Mouse (Mus musculus) heart, embryonic 10.5 days (tissue): ENCODE results near the gene Mrpl14. TPM values are rescaled to one million over a fixed set of nuclear protein-coding genes. Genes with fewer than 3 reads are reported as not detected.

Source experiments
- DNase-seq: peaks from one replicate; pipeline ENCODE4 v3.0.0-alpha.2; 2017; ENCODE audit warnings: low spot score
- H3K27ac ChIP-seq: fragments of 300-500 bp; sonication (generic); 2 replicates; pipeline ENCODE4 v1.5.1; 2016; ENCODE audit warnings: mild to moderate bottlenecking
- H3K27me3 ChIP-seq: fragments of 300-500 bp; sonication (generic); 2 replicates; pipeline ENCODE4 v1.6.1; 2016; ENCODE audit warnings: mild to moderate bottlenecking; ENCODE audit not compliant: poor library complexity, insufficient read depth, severe bottlenecking
- H3K36me3 ChIP-seq: fragments of 300-500 bp; sonication (generic); 2 replicates; pipeline ENCODE4 v1.6.1; 2016; ENCODE audit warnings: mild to moderate bottlenecking, moderate library complexity
- H3K4me1 ChIP-seq: fragments of 300-500 bp; sonication (generic); 2 replicates; pipeline ENCODE4 v1.6.1; 2016; ENCODE audit warnings: mild to moderate bottlenecking
- H3K4me3 ChIP-seq: fragments of 300-500 bp; sonication (generic); 2 replicates; pipeline ENCODE4 v1.5.1; 2016; ENCODE audit warnings: mild to moderate bottlenecking, moderate library complexity
- H3K9me3 ChIP-seq: fragments of 300-500 bp; sonication (generic); 2 replicates; pipeline ENCODE4 v1.6.1; 2016; ENCODE audit warnings: mild to moderate bottlenecking, moderate library complexity
- WGBS: fragments of 180-500 bp; shearing (Covaris S2); methylation state at CpG from one replicate; pipeline ENCODE4 v1.1.7; 2016; 5-methylcytosine and 5-hydroxymethylcytosine counted together
- polyA plus RNA-seq: library from polyadenylated mRNA; unstranded; fragments of >200 nt; fragmentation: Nextera tagmentation; extraction: Ambion mirVana; gene quantifications from 2 replicates; pipeline ENCODE4 v1.2.1, GENCODE M21; 2016

Mrpl14 gene
- 148 and 163 TPM in 2 replicates for polyA plus RNA-seq

- peak within 1 kb of the TSS; percentile 89 for H3K4me3 ChIP-seq
- peaks cover 36% of the 10 kb centered on the region for H3K4me1 ChIP-seq
- peak; percentile 96 for DNase-seq
- under 1% methylated on average over 38 of the region's 50 CpGs for WGBS
- peak within 1 kb of the TSS; percentile 93 for H3K27ac ChIP-seq
- no peaks in the 10 kb centered on the region for H3K27me3 ChIP-seq
- no peaks in the 10 kb centered on the region for H3K9me3 ChIP-seq
- H3K36me3 ChIP-seq = no peaks in the 10 kb centered on the region
These were observed at the start of gene Mrpl14 for GRCm38 (mm10) chr17:45686093-45686619. Gene Mrpl14, plus strand, starts transcription at chr17:45686322.

- no peak overlapping the region for H3K4me3 ChIP-seq
- H3K36me3 ChIP-seq = no peaks in the 10 kb centered on the region
- DNase-seq = no peak
- no peaks in the 10 kb centered on the region for H3K4me1 ChIP-seq
- H3K27ac ChIP-seq = no peak overlapping the region
- H3K9me3 ChIP-seq = no peaks in the 10 kb centered on the region
- WGBS = 73% methylated on average over 16 of the region's 16 CpGs
- H3K27me3 ChIP-seq = peaks cover 8% of the 10 kb centered on the region
These were observed 47.4 kb upstream of the Mrpl14 start for GRCm38 (mm10) chr17:45638596-45639295.

GRCm38 (mm10) chr17:45641981-45642380 is 44.1 kb upstream of the Mrpl14 start:
- no peak for DNase-seq
- H3K36me3 ChIP-seq = no peaks in the 10 kb centered on the region
- no peaks in the 10 kb centered on the region for H3K9me3 ChIP-seq
- no peak overlapping the region for H3K27ac ChIP-seq
- H3K4me1 ChIP-seq = no peaks in the 10 kb centered on the region
- WGBS = 91% methylated on average over 8 of the region's 8 CpGs
- no peak overlapping the region for H3K4me3 ChIP-seq
- H3K27me3 ChIP-seq = peaks cover 8% of the 10 kb centered on the region

- WGBS = 21% methylated on average over 12 of the region's 12 CpGs
- no peak overlapping the region for H3K4me3 ChIP-seq
- no peaks in the 10 kb centered on the region for H3K4me1 ChIP-seq
- H3K27me3 ChIP-seq = peaks cover 8% of the 10 kb centered on the region
- no peak overlapping the region for H3K27ac ChIP-seq
- H3K36me3 ChIP-seq = no peaks in the 10 kb centered on the region
- DNase-seq = peak; percentile 87
- H3K9me3 ChIP-seq = no peaks in the 10 kb centered on the region
These were observed 43.4 kb upstream of the Mrpl14 start for GRCm38 (mm10) chr17:45642701-45643100.

GRCm38 (mm10) chr17:45644185-45644584 is 41.9 kb upstream of the Mrpl14 start:
- WGBS = 94% methylated on average over 4 of the region's 4 CpGs
- Histone ChIP-seq H3K4me3 (no peak overlapping the region), H3K9me3 (no peaks in the 10 kb centered on the region), H3K4me1 (no peaks in the 10 kb centered on the region), H3K27ac (no peak overlapping the region), H3K36me3 (no peaks in the 10 kb centered on the region), H3K27me3 (peaks cover 2% of the 10 kb centered on the region)
- no peak for DNase-seq

GRCm38 (mm10) chr17:45653233-45653632 is 32.9 kb upstream of the Mrpl14 start:
- DNase-seq = no peak
- 63% methylated on average over 7 of the region's 7 CpGs for WGBS
- H3K36me3 ChIP-seq = no peaks in the 10 kb centered on the region
- H3K27ac ChIP-seq = no peak overlapping the region
- no peaks in the 10 kb centered on the region for H3K9me3 ChIP-seq
- H3K27me3 ChIP-seq = no peaks in the 10 kb centered on the region
- H3K4me1 ChIP-seq = 0 out of 2 replicates have a peak, but pooled peaks cover 2% of the 10 kb centered on the region
- no peak overlapping the region for H3K4me3 ChIP-seq

- DNase-seq = no peak
- 26% methylated on average over 6 of the region's 6 CpGs for WGBS
- Histone ChIP-seq H3K27me3 (no peaks in the 10 kb centered on the region), H3K36me3 (peaks cover 4% of the 10 kb centered on the region; the same call in 1 of the 2 replicates), H3K9me3 (no peaks in the 10 kb centered on the region), H3K4me1 (peaks cover 19% of the 10 kb centered on the region), H3K27ac (no peak overlapping the region), H3K4me3 (no peak overlapping the region)
These were observed 30.3 kb upstream of the Mrpl14 start for GRCm38 (mm10) chr17:45655820-45656219.

- 0 out of 2 replicates have a peak within 1 kb of the TSS, but pooled peaks have one; percentile 16 for H3K27ac ChIP-seq
- H3K9me3 ChIP-seq = no peaks in the 10 kb centered on the region
- 63% methylated on average over 4 of the region's 4 CpGs for WGBS
- no peak within 1 kb of the TSS for H3K4me3 ChIP-seq
- DNase-seq = no peak
- no peaks in the 10 kb centered on the region for H3K27me3 ChIP-seq
- peaks cover 22% of the 10 kb centered on the region for H3K4me1 ChIP-seq
- H3K36me3 ChIP-seq = peaks cover 27% of the 10 kb centered on the region
These were observed 26.9 kb upstream of the Mrpl14 start, which contains the start of gene Capn11 for GRCm38 (mm10) chr17:45659225-45659624. Gene Capn11, minus strand, starts transcription at chr17:45659325.

- 0 out of 2 replicates have a peak overlapping the region, but pooled peaks have one; percentile 3 for H3K27ac ChIP-seq
- H3K4me1 ChIP-seq = peaks cover 29% of the 10 kb centered on the region
- 0 out of 2 replicates have a peak, but pooled peaks cover 8% of the 10 kb centered on the region for H3K27me3 ChIP-seq
- H3K9me3 ChIP-seq = no peaks in the 10 kb centered on the region
- 27% methylated on average over 27 of the region's 27 CpGs for WGBS
- peaks cover 64% of the 10 kb centered on the region for H3K36me3 ChIP-seq
- peak; percentile 92 for DNase-seq
- peak overlapping the region; percentile 42 for H3K4me3 ChIP-seq
These were observed 22.8 kb upstream of the Mrpl14 start for GRCm38 (mm10) chr17:45663106-45663919.

GRCm38 (mm10) chr17:45664608-45665007 is 21.5 kb upstream of the Mrpl14 start:
- Histone ChIP-seq H3K4me1 (peaks cover 20% of the 10 kb centered on the region), H3K27me3 (0 out of 2 replicates have a peak, but pooled peaks cover 8% of the 10 kb centered on the region), H3K9me3 (no peaks in the 10 kb centered on the region), H3K27ac (no peak overlapping the region), H3K4me3 (no peak overlapping the region), H3K36me3 (peaks cover 75% of the 10 kb centered on the region)
- 83% methylated on average over 13 of the region's 13 CpGs for WGBS
- DNase-seq = no peak

- H3K4me3 ChIP-seq = no peak overlapping the region
- H3K36me3 ChIP-seq = peaks cover 83% of the 10 kb centered on the region
- H3K9me3 ChIP-seq = no peaks in the 10 kb centered on the region
- H3K4me1 ChIP-seq = peaks cover 11% of the 10 kb centered on the region
- 0 out of 2 replicates have a peak, but pooled peaks cover 8% of the 10 kb centered on the region for H3K27me3 ChIP-seq
- H3K27ac ChIP-seq = no peak overlapping the region
- DNase-seq = no peak
- WGBS = 71% methylated on average over 11 of the region's 11 CpGs
These were observed 20.0 kb upstream of the Mrpl14 start for GRCm38 (mm10) chr17:45666091-45666490.

- Histone ChIP-seq H3K4me3 (no peak overlapping the region), H3K36me3 (peaks cover 77% of the 10 kb centered on the region), H3K4me1 (peaks cover 11% of the 10 kb centered on the region), H3K27ac (no peak overlapping the region), H3K27me3 (0 out of 2 replicates have a peak, but pooled peaks cover 8% of the 10 kb centered on the region), H3K9me3 (no peaks in the 10 kb centered on the region)
- DNase-seq = no peak
- WGBS = 81% methylated on average over 10 of the region's 10 CpGs
These were observed 18.6 kb upstream of the Mrpl14 start for GRCm38 (mm10) chr17:45667481-45667880.
